Mouse (Mus musculus): ENCODE data around the gene Nemf.
"Not testable (repeated sequence)": the region's sequence is repeated elsewhere in the genome, so short reads cannot be mapped to it uniquely, and the experiment has no call there.

Gene Nemf

GRCm38 (mm10) chr12:69356546-69357299, at the start of gene Nemf:
Nemf (minus strand) TSS chr12:69357165.
- DNase-seq: peak; percentile 85 to 90

DNA sequence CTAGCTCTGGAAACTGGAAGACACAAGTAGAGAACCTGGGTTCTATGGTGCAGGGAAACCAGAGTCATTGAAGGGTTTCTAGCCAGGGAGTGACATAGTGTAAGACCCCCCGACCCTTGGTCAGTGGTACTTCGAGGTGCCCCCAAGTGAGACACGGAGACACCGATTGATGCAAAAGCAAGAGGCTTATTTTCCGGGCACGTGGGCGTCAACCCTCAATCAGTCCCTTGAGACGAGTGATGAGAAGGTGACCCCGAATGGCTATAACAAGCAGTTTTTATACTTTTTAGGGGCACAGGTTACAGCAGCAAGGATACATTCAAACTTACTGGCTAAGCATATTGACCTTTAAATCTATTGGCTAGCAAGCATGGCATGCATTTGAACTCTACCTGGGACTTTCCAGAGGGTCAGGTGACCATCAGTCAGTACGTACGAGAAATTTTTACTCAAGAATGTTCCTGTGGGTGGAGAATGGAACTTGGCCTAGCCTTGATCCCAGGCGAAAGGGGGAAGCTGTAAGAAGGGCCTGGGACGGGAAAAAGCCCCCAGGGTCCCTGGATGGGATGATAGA, 45.7 kb upstream of the Nemf start:
- DNase-seq: no peak

GRCm38 (mm10) chr12:69402100-69402499, 45.1 kb upstream of the Nemf start:
- DNase-seq: no peak

- DNase-seq: no peak
Observed at GRCm38 (mm10) chr12:69400871-69401286, 43.9 kb upstream of the Nemf start.

- no peak for DNase-seq
Observed at GRCm38 (mm10) chr12:69400367-69400766, 43.4 kb upstream of the Nemf start.

- no peak for DNase-seq
Observed at GRCm38 (mm10) chr12:69394456-69394855, 37.5 kb upstream of the Nemf start.

GRCm38 (mm10) chr12:69393076-69393475, 36.1 kb upstream of the Nemf start:
- DNase-seq: no peak

GRCm38 (mm10) chr12:69390000-69390698, 33.2 kb upstream of the Nemf start:
- DNase-seq: no peak

- no peak for DNase-seq
Observed at GRCm38 (mm10) chr12:69389273-69389938, 32.4 kb upstream of the Nemf start.

- no peak for DNase-seq
Observed at GRCm38 (mm10) chr12:69388321-69388869, 31.4 kb upstream of the Nemf start.

DNA sequence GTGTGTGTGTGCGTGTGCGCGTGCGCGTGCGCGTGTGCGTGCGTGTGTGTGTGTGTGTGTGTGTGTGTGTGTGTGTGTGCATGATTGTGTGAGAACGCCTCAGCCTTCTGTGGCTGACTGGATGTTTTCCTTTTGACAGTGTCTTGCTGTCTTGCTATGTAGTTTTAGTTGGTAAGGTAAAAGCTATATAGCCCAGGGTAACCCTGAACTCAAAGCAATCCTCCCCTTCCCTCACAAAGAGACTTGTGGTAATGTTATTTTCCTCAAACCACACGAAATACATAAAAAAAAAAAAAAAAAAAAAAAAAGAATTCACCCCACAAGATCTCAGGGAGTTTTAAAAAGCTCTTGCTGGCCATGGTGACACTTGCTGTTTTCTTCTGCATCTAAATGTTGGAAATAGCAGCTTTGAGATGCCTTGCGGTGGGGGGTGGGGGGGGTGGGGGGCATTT, 29.3 kb upstream of the Nemf start:
- not testable (repeated sequence) for DNase-seq

- no peak for DNase-seq
Observed at GRCm38 (mm10) chr12:69385542-69386280, 28.7 kb upstream of the Nemf start.

- DNase-seq: no peak
Observed at GRCm38 (mm10) chr12:69384606-69385005, 27.6 kb upstream of the Nemf start.

- DNase-seq: no peak
Observed at GRCm38 (mm10) chr12:69382880-69383279, 25.9 kb upstream of the Nemf start.

- DNase-seq: no peak
Observed at GRCm38 (mm10) chr12:69378558-69379454, 21.8 kb upstream of the Nemf start.

DNA sequence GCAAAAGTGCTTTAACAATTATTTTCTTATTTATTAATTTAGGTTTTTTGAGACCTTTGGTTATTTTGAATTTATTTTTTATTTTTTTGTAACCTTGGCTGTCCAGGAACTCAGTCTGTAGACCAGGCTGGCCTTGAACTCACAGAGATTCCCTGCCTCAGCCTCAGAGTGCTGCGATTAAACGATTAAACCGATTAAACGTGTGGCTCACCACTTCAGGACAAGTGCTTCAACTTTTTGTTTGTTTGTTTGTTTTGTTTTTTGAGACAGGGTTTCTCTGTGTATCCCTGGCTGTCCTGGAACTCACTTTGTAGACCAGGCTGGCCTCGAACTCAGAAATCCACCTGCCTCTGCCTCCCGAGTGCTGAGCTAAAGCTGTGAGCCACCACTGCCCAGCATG, 20.7 kb upstream of the Nemf start:
- DNase-seq: not testable (repeated sequence)

GRCm38 (mm10) chr12:69377188-69377587, 20.2 kb upstream of the Nemf start:
- DNase-seq: no peak

DNA sequence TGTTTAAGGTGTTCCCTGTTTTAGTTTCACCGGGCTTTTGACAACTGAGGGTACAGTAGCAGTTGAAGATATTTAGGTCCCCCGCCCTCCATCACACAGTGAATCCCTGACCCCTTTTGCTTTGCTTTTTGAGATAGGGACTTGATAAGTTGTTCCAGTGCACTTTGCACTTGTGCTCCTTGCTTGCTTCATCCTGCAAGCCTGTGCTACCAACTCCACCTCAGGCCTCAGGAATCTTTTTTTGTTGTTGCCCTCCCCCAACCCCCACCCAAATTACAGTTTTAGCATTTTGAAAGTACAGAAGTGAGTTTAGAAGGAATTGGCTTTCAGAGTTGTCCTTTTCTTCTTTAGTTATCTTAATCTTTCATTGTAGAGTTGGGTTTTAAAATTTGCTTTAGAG, 19.2 kb upstream of the Nemf start:
- no peak for DNase-seq

GRCm38 (mm10) chr12:69373850-69374766, 17.1 kb upstream of the Nemf start:
- DNase-seq: peak in 1 of 2 experiments; percentile 27
